Mouse (Mus musculus) testis, adult 2 months (tissue): ENCODE data around the gene Arsg.

Source experiments
- CTCF ChIP-seq: fragments of 200-500 bp; IDR thresholded peaks from 2 replicates; pipeline ENCODE4 v1.5.1; 2012; ENCODE audit warnings: low read depth, mild to moderate bottlenecking, inconsistent platforms, low read length, moderate library complexity; ENCODE audit not compliant: control insufficient read depth, insufficient read depth, insufficient replicate concordance
- POLR2A ChIP-seq: fragments of 200-500 bp; IDR thresholded peaks from 2 replicates; pipeline ENCODE4 v1.6.1; 2012; ENCODE audit warnings: low read depth, mild to moderate bottlenecking, inconsistent platforms, low read length, moderate library complexity; ENCODE audit not compliant: control insufficient read depth

- TF ChIP-seq CTCF, result no peak
- TF ChIP-seq POLR2A, result no peak
These were observed 72.5 kb downstream of the Arsg start for GRCm38 (mm10) chr11:109545700-109546143.
